Mouse (Mus musculus) forebrain, postnatal 0 days (tissue): ENCODE results near the gene Gm6890. TPM values are rescaled to one million over a fixed set of nuclear protein-coding genes. Genes with fewer than 3 reads are reported as not detected.
"Not testable (repeated sequence)": the region's sequence is repeated elsewhere in the genome, so short reads cannot be mapped to it uniquely, and the experiment has no call there.

ENCODE experiments used
- ATAC-seq: fragments of 200-750 bp; cut with Nextera tagmentation; 2 replicates; pipeline ENCODE4 v1.8.0; 2017; ENCODE audit warnings: mild to moderate bottlenecking, moderate library complexity
- DNase-seq: peaks from one replicate; pipeline ENCODE4 v3.0.0-alpha.2; 2015
- H3K27ac ChIP-seq: fragments of 300-500 bp; sonication (generic); 2 replicates; pipeline ENCODE4 v1.5.1; 2014; ENCODE audit warnings: low read depth, mild to moderate bottlenecking, antibody characterized with exemption, low read length, moderate library complexity, mixed read lengths
- H3K27me3 ChIP-seq: fragments of 300-500 bp; sonication (generic); 2 replicates; pipeline ENCODE4 v1.6.1; 2014; ENCODE audit warnings: mild to moderate bottlenecking, low read length, mixed read lengths; ENCODE audit not compliant: insufficient read depth
- H3K36me3 ChIP-seq: fragments of 300-500 bp; sonication (generic); 2 replicates; pipeline ENCODE4 v1.6.1; 2014; ENCODE audit warnings: mild to moderate bottlenecking, moderate library complexity; ENCODE audit not compliant: insufficient read depth
- H3K4me1 ChIP-seq: fragments of 300-500 bp; sonication (generic); 2 replicates; pipeline ENCODE4 v1.6.1; 2014; ENCODE audit warnings: antibody characterized with exemption; ENCODE audit not compliant: insufficient read depth
- H3K4me2 ChIP-seq: fragments of 300-500 bp; sonication (generic); 2 replicates; pipeline ENCODE4 v1.6.1; 2014; ENCODE audit warnings: low read depth, mild to moderate bottlenecking, moderate library complexity
- H3K4me3 ChIP-seq: fragments of 300-500 bp; sonication (generic); 2 replicates; pipeline ENCODE4 v1.5.1; 2014; ENCODE audit warnings: low read depth, low read length, mixed read lengths
- H3K9ac ChIP-seq: fragments of 300-500 bp; sonication (generic); 2 replicates; pipeline ENCODE4 v1.6.1; 2014; ENCODE audit warnings: mild to moderate bottlenecking
- H3K9me3 ChIP-seq: fragments of 300-500 bp; sonication (generic); 2 replicates; pipeline ENCODE4 v1.6.1; 2016; ENCODE audit warnings: low read length
- WGBS: fragments of 180-500 bp; shearing (Covaris S2); extraction: QIAGEN DNeasy Blood & Tissue Kit; methylation state at CpG from one replicate; pipeline ENCODE4 v1.1.7; 2014; 5-methylcytosine and 5-hydroxymethylcytosine counted together
- polyA plus RNA-seq: library from polyadenylated mRNA; unstranded; fragments of >200 nt; fragmentation: Nextera tagmentation; extraction: Ambion mirVana; gene quantifications from 2 replicates; pipeline ENCODE4 v1.2.1, GENCODE M21; 2015
- total RNA-seq: library from RNA; depleted of rRNA; stranded (reverse); fragments of >200 nt; gene quantifications from 2 replicates; pipeline ENCODE4 v1.2.3, GENCODE M21; 2014; rRNA removed

Gene Gm6890
- not detected in 2 replicates for total RNA-seq
- not detected in 2 replicates for polyA plus RNA-seq

GRCm38 (mm10) chrX:74740627-74741026 is at the start of gene Gm6890:
Gm6890 (plus strand) TSS chrX:74740927.
- not testable (repeated sequence) for H3K27me3 ChIP-seq, H3K27ac ChIP-seq, H3K4me2 ChIP-seq, H3K9me3 ChIP-seq, DNase-seq, H3K4me1 ChIP-seq, H3K36me3 ChIP-seq, ATAC-seq, H3K9ac ChIP-seq, H3K4me3 ChIP-seq
- WGBS, result 90% methylated on average over 8 of the region's 9 CpGs

DNA sequence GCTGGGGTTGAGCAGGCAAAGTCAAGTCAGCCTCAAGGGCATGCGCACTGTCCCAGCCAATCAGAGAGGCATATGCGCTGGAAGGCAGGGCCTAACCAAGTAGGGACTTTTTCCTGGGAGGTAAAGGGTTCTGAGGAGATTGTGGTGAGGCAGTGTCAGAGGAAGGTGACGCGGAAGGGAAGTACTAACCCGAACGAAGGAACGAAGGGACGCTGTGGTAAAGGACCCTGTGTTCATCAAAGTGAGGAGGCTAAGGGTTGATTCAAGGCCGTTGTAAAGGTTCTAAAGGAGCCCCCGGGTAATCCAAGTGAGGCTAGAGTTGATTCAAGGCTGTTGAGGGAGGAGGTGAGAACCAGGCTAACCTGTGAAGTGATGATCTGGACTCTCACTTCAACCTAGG is 14.5 kb upstream of the Gm6890 start:
- H3K4me3 ChIP-seq, ATAC-seq: not testable (repeated sequence)
- 89% methylated on average over 4 of the region's 10 CpGs for WGBS

DNA sequence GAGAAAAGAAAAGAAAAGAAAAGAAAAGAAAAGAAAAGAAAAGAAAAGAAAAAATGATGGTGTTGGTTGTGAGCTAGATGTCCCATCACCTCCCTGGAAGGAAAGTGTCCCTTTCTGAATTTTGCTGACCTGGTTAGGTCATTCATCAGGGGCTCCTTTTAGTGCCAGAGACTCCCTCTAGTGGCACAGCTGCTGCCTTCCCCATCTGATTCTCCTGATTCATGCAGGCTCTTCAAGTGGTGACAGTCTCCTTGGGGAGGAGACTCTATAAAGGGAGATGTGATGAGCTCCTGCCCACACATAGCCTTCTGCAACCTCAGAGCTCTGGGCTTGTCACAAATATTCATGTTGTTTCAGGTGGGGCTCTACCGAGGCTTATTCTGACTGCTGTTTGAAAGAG is 30.0 kb downstream of the Gm6890 start:
- not testable (repeated sequence) for DNase-seq, ATAC-seq, H3K4me1 ChIP-seq, H3K27ac ChIP-seq, H3K9me3 ChIP-seq, H3K27me3 ChIP-seq, H3K36me3 ChIP-seq, H3K4me2 ChIP-seq, H3K4me3 ChIP-seq, H3K9ac ChIP-seq
- whole genome bisulfite sequencing, result no CpG with 5 or more reads among the region's 1 CpGs

More for the DNA sequence above, 14.5 kb upstream of the Gm6890 start:
- DNase-seq, H3K9ac ChIP-seq, H3K27me3 ChIP-seq, H3K36me3 ChIP-seq, H3K9me3 ChIP-seq, H3K27ac ChIP-seq, H3K4me1 ChIP-seq, H3K4me2 ChIP-seq: not testable (repeated sequence)

Other genes starting within 250 kb of the Gm6890 start
- gene Olfr1326-ps1, start 166.0 kb upstream of the Gm6890 start, total RNA-seq, result not detected in 2 replicates
- not detected in 2 replicates for gene Olfr1326-ps1, start 166.0 kb upstream of the Gm6890 start, polyA plus RNA-seq
- gene Olfr1325, start 148.2 kb upstream of the Gm6890 start, total RNA-seq, result not detected in 2 replicates
- gene Olfr1325, start 148.2 kb upstream of the Gm6890 start, polyA plus RNA-seq, result not detected in 2 replicates
- 0.38 and 1.3 TPM in 2 replicates for gene Gm5640, start 95.3 kb upstream of the Gm6890 start, total RNA-seq
- gene Gm5640, start 95.3 kb upstream of the Gm6890 start, polyA plus RNA-seq, result 0.14 and 0.28 TPM in 2 replicates
- 0.05 TPM in 1 of 2 replicates, not detected in the other for gene Gm5936, start 96.3 kb downstream of the Gm6890 start, total RNA-seq
- gene Gm5936, start 96.3 kb downstream of the Gm6890 start, polyA plus RNA-seq, result not detected in 2 replicates